Mouse (Mus musculus) bone marrow, adult 2 months (tissue): ENCODE measurements at regions not wholly inside any gene's neighbourhood (a gene's known extent, or its start where the extent isn't known, plus 50 kb on each side); places are given as distances from the start of the nearest gene placed in this dataset.

Experiments
- CTCF ChIP-seq: fragments of 200-500 bp; IDR thresholded peaks from 2 replicates; pipeline ENCODE4 v1.5.1; 2011; ENCODE audit warnings: low read length, control low read depth; ENCODE audit not compliant: control insufficient read depth, insufficient read depth
- POLR2A ChIP-seq: fragments of 200-500 bp; IDR thresholded peaks from 2 replicates; pipeline ENCODE4 v1.6.1; 2011; ENCODE audit warnings: low read depth, mild to moderate bottlenecking, control low read depth, low read length, borderline replicate concordance; ENCODE audit not compliant: control insufficient read depth

GRCm38 (mm10) chr7:145001503-145002084, 61.9 kb upstream of the Ccnd1 start:
- TF ChIP-seq POLR2A = no peak
- TF ChIP-seq CTCF = no peak
